Mouse (Mus musculus) cerebellum, postnatal 10 days (tissue): ENCODE results near the gene Zfp978.
"Not testable (repeated sequence)": the region's sequence is repeated elsewhere in the genome, so short reads cannot be mapped to it uniquely, and the experiment has no call there.

ENCODE experiments used
- DNase-seq, 2 experiments: peaks; one replicate each; pipeline ENCODE4 v3.0.0; 2021; ENCODE audit warnings: mixed read lengths in 2 of 2

The Zfp978 gene

DNA sequence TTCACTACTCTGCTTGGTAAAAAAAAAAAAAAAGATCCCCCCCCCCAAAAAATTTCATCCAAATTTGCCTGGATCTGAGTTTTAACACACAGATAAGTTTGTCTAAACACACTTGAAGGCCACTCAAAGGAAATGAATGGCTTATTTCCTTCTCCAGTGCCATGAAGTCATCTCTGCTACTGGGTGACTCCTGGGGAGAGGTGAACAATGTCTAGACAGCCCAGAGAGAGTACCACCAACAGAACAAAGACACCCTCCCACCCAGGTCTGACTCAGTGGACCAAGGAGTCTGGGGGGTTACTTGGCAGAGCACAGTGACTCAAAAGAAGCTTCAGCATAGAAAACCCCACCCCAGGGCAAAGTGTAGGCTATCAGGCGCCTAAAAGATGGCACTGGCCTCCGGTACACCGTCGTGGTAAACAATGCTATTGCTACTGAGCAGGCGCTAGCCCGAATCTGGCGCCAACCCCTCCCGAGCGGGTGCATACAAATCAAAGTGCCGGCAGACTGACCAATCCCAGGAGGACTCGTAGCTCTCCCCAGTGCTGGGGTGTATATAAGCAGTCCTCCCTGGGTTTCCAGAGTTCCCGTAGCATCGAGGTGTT is 9.6 kb upstream of the Zfp978 start:
- not testable (repeated sequence) for DNase-seq

DNA sequence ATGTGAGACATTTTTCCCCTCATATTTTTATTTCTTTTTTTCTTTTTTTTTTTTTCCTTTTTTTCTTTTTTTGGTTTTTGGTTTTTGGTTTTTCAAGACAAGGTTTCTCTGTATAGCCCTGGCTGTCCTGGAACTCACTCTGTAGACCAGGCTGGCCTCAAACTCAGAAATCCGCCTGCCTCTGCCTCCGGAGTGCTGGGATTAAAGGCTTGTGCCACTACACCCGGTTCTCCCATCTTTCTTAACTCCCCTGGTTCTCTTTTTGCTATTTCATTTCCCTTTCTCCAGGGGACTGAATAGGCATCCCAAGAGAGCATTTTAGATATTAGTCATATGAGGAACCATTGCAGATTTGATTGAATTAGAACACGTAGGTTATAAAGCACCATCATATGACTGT is 7.5 kb upstream of the Zfp978 start:
- not testable (repeated sequence) for DNase-seq

DNA sequence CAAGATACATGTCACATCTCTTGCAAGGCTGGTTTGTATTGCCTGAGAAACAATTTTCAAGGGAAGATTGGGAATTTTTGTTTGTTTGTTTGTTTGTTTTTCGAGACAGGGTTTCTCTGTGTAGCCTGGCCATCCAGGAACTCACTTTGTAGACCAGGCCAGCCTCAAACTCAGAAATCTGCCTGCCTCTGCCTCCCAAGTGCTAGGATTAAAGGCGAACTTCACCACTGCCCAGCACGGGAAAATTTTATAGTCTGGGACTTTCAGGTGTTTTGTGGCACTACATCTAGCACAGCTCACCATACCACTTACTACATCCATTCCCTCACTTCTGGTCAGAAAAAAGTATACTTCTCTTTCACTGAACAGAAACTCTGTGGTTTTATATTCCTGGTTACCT is 5.1 kb upstream of the Zfp978 start:
- not testable (repeated sequence) for DNase-seq

DNA sequence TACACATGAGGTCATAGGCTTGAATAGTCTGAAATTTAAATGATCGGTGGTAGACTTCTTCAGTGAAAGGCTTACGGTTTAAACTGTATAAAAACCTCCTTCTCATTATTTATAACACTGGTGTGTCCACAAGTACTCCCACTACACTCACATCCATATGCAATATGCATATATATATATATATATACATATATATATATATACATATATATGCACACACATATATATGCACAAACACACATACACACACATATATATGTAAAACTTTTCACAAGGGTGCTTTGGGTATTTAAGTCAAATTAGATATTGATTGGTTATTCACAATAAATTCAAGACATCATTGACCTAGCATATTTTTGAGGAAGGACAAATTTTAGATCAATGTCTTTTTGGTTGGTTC is 3.9 kb upstream of the Zfp978 start:
- not testable (repeated sequence) for DNase-seq

DNA sequence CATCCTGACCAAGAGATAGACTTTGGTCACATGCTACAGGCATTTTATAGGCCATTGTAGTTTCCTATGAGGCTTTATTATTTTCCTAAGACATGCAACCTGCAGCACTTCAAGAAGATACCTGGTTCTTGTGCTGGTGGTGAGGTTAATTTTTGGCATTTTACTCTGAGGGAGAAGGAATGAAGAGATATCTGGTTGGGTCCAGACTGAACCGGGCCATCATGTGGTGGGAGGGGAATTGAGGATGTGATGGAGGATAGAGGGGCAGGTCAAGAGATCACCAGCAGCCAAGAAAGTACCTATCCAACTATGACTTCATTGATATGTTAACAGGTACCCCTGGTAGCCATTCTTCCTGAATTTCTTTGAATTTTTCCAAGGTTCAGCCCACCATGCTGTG is 769 bp downstream of the Zfp978 start:
- not testable (repeated sequence) for DNase-seq

DNA sequence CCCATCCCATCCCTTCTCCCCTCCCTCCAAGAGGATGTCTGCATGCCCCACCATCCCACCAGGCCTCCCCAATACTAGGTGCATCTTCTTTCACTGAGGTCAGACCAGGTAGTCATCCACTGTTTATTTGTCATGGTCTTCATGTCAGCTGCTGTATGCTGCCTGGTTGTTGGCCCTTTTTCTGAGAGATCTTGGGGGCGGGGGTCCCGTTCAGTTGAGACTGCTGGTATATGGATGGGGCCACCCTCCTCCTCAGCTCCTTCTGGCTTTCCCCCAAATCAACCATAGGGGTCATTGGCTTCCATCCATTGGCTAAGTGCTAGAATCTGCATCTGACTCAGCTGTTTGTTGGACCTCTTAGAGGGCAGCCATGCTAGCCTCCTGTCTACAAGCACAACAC is 8.5 kb downstream of the Zfp978 start:
- DNase-seq = not testable (repeated sequence)

DNA sequence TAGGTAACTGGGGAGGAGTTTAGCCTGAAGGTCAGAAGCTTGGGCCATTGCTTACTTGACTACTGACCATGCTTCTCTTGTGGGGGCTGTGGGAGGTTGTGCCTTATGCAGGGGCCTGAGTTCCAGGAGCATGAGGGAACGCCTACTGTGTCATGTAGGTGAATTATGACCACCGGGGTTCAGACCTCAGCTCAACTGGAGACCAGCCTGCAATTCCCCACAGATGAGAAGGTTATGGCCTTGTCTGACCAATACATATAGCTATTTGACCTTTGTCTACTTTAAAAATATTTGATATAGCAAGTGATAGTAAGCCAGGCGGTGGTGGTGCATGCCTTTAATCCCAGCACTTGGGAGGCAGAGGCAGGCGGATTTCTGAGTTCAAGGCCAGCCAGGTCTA is 22.1 kb downstream of the Zfp978 start:
- not testable (repeated sequence) for DNase-seq

DNA sequence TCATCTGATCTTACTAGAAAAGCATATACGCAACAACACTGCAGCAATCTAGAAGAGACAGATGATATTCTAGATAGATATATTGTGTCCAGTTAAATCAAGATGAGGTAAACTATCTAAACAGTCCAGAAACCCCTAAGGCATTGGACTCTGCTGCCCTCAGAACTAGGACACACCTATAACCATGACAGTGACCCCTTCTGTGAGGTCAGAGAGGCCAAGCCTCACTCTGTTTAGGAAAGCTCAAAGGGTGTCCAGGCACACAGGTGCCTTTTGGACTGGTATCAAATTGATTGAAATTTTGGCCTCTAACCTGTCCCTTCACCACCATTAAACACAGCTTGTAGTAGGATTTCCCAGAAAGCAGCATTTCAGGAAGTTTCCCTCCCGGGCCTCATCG is 36.1 kb downstream of the Zfp978 start:
- DNase-seq = not testable (repeated sequence)

DNA sequence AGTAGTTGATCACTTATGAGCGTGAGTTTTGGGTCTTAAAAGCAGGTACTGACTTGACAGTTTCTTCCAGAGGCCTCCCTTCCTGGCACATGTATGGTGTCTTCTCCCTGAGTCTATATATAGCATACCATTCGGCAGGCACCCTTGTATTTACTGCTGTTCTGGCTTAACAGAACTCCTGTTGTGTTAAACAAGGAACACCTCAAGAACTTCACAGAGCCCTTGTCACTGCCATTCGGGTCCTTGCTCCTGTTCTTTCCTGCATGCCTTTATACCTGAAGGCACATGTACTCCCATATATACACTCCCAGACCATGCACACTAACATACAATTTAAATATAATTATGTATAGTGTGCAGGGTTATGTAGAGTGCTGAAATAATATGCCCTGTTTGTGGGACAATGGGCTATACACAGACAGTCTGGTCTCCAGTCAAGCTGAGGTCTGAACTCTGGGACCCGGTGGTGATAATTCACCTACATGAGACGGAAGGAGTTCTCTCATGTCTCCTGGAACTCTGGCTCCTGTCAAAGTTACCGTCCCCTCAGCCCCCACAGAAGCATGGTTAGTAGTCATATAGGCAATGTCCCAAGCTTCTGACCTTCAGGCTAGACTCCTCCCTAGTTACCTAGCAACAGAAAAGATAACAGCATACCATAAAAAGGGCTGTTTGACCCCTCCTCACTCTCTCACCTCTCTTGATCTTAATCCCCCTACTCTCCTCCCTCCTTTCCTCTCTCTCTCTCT is 37.0 kb downstream of the Zfp978 start:
- not testable (repeated sequence) for DNase-seq

DNA sequence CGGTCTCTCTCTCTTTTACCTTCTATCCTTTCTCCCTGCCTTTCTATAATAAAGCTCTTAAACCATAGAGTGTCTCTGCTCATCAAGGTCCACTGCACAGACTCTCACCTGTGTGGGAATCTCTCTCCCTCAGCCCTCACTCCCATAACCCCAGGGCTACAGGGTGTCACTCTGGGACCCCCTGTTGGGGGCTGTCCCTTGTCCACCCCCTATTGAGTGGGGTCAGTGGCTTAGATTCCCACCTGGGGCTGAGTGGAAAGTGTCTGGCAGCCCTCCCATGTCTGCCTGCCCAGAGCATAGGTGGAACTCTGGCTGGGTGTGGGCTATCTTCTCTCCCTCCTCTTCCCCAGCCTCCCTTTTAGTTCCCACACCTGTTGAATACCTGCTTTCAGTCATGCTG is 37.6 kb downstream of the Zfp978 start:
- peak in 1 of 2 experiments; percentile 17 for DNase-seq

DNA sequence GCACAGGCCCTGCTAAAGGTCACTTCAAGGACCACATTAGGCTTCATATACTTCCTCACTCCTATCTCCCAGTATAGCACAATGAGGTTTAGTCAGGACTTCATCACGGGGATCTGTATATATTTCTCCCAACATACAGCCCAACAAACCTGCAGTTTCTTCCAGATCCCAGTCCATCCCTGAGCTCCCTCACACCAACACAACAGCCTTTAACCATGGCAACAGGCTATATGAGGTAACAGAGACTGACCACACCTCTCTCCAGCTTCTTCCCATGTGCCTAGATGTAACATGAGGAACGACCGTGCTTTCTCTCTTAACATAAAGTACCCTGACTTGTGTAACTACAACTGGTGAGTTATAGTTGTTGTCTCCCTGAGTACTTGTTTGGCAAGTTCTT is 38.4 kb downstream of the Zfp978 start:
- DNase-seq = not testable (repeated sequence)

DNA sequence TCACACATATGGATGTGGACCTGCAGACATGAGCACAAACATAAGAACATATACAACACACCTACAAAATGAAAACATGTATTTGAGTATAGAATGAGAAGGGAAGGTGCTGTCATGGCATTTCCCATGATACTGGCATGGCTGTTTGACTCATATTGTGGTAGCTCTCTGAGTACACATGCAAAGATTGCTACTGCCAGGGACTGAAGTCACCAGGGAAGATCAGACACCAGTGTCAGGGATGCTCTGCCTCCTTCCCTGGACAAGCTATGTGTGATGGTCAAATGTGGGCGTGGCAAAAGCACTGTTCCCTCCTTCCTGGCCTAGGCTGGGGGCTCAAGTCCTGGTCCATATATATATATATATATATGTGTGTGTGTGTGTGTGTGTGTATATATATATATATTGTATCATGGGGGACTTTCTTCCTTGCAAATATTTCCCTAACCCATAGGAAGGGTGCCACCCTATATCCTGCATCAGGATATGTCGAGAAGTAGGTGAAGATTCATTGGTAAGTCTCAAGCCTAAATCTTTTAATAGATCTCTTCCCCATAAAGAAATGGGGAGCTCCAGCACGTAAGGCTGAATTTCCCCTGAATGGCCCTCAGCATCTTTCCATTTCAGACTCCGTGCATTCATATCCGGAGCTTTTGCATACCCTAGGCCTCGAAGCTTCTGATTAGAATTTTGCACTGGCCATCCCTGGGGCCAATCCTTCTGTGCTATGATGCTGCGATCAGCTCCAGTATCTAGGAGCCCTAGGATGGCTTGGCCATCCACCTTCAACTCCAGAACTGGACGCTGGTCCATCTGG is 39.1 kb downstream of the Zfp978 start:
- not testable (repeated sequence) for DNase-seq

DNA sequence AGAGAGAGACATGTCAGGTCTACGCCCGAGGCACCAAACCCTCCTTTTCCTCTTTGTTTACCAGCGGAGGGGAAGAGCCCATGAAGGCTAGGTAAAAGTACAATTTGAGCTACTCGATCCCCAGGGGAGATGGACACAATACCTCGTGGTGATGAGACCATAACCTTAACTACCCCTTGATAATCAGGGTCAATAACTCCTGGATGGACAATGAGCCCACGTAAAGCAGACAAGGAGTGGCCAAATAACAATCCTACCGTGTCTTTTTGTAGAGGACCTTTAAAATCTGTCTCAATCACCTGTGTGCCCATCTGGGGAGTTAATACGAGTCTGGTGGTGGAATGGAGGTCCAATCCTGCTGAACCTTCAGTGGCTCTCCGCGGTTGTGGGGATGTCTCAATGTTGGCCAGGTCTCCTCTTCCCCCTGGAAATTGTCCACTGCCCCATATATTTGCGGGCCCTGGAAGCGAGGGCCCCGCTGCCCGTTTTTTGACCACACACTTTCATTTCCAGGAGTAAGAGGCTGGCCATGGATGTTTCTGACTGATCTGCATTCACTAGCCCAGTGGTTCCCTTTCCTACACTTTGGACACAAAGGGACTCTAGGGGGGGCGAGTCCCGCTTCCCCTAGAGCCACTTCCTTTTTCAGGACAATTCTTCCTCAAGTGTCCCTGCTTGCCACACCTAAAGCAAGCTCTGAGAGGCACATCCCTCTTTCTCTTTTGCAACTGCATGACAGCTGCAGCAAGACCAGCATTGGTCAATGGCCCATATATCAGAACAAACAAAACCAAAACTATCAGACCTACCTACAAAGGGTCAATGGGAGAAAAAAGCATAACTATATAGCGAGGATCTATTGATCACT is 40.0 kb downstream of the Zfp978 start:
- DNase-seq = not testable (repeated sequence)

DNA sequence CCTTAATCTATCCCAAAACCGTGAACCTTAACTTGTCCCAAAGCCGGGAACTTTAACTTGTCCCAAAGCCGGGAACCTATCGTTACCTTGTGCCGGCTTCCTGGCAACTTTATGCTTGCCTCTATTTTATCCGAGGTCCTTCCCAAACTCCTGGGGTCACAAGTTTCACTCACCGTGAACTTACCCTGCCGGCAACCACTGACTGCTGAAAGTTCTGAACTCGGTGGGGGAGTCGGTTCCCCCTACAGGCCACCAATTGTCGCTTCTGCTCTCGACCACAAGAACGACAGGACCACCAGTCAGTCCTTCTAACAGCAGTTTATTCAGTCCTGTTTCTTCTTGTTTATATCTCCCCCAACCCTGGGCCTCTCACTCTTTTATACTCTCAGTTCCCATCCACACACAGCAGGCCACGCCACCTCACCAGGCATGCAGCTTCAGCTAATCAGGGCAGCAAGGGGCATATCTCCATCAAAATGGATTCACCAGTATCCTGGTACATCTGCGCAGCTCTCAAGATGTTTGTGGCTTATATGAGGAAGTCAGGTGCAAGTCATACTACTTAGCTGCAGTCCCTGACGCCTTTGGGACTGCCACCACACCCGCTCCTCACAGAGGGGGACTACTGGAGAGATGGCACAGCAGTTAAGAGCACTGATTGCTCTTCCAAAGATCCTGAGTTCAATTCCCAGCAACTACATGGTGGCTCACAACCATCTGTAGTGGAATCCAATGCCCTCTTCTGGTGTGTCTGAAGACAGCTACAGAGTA is 40.8 kb downstream of the Zfp978 start:
- DNase-seq = not testable (repeated sequence)

DNA sequence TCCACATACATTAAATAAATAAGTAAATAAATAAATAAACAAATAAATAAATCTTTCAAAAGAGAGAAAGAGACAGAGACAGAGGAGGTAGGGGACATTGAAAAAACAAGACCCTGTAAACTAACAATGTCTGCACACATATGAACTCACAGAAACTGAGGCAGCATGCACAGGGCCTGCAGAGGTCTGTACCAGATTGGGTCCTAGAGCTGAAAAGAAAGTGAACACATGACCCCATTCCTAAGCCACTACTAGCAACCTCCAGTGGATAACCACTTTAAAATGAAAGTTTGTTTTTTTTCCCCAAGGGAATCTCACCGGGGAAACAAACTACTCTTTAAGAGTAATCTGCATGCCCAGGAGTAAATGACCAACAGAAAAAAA is 41.4 kb downstream of the Zfp978 start:
- DNase-seq = not testable (repeated sequence)

DNA sequence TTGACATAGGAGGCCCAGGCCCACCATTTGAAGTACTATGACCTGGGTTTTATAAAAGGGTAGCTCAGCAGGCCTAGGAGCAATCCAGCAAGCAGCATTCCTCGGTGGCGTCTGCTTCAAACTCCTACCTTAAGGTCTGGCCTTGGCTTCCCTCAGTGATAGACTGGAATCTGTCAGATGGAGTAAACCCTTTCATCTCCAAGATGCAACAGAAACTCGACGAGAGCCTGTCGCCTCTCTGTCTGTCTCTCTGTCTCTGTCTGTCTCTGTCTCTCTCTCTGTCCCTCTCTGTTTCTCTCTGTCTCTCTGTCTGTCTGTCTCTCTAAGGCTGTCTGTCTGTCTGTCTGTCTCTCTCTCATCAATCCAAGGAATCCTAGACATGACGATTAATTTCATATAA is 42.4 kb downstream of the Zfp978 start:
- DNase-seq = not testable (repeated sequence)

DNA sequence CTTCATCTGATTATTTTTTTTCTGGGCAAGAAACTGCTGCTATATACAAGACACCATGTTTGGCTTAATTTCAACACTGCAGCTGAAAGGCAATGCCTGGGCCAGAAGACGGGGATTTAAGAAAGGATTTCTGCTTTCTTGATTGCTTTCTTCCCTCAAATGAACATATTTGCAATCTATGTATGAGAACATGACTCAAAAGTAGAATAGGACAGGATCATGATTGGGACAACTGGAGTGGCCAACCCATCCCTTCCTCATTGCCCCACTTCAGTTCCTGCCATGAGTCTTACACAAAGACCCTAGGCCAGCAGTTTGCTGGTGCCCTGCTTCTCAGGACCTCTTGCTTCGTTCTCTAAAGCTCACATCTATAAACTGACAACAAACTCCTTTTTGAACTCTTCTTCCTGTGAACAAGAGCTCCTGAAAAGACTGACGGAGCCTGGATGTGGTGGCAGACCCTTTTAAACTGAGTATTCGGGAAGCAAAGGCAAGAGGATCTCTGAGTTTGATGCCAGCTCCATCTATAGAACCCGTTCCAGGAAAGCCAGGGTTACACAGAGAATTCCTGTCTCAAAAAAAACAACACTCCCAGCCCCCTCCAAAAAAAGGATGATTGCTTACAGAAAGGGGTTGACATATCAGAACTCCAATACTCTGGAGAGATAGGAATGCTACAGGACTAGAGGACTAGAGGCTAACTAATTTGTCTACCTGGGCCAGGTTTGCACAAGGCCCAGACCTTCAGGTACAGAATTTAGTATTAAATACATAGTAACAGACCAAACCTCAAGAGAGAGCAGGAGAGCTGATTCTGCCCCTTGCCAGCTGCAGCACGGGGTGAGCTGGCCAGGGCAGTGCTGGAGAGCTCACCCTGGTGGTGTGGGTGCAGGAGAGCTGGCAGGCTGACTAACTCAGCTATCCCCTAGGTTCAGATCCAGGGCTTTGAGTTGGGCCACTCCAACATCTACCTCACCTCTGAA is 43.1 kb downstream of the Zfp978 start:
- DNase-seq = not testable (repeated sequence)

DNA sequence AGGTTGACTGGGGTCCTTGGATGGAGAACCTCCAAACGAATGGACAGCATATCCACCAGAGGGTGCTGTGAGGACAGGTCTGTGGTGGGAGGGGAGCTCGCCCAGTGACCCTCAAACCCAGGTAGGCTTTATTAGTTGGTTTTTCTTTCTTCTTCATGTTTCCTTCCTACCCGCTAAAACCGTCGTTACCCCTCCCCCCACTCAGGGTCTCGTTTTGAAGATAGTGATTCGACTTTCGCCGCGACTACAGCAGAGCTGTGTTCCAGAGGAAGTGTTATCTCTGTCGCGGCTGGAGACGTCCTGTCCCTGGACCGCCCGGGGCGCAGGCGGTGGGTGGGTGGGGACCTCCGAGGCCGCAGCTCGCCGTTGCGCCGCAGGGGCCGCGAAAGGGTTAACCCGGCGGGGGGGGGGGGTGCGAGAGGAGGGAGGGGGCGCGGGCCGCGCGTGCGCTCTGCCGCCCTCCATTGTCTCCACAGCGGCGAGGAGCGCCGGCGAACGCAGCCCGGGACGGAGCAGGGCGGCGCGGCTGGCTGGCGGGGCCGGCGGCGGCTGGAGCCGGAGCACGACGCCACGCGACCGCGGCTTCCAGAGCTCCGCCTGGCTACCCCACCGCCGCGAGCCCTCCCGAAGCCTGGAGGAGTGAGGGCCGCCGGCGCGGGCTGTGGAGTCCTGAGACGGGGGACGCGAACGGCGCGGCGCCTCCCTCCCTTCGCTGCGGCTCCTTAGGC is 45.8 kb downstream of the Zfp978 start:
- DNase-seq = peak; percentile 64 to 66

DNA sequence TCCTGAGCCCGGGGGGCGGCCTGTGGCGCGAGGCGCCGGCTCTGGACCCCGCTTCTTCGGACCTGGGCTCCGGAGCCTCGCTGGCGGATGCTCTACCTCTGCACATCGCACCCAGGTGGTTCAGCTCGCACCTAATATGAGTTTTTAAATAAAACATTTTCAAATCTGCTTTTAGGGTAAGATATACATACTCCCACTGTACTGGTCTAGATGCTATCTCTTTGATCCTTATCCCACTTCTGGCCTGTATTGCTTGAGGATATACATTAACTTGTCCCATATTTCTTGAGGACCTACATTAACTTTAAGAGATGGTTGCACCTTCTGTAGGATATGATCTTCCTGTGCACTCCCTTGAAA is 46.3 kb downstream of the Zfp978 start:
- DNase-seq = no peak

DNA sequence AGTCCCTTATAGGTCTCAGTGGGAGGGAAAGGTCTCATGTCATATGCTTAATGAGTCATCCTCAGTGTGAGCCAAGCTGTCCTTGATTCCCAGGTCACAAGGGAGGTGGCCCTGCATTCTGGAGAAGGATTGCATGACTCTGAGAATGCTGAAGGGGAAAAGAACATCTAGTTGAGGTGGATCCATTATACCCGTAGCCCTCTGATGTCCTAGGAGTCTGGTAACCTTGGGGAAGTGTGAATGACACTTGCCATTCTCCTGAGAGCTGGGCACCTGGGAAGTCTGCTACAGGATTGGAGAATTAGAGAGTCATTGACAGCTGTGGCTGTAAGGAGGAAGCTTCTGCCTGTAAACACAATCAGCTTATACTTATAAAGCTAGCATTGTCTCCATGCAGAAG is 55.3 kb downstream of the Zfp978 start:
- not testable (repeated sequence) for DNase-seq
